Mouse (Mus musculus) T-cell, adult 66 days (primary cell): ENCODE data around the gene Usp32. TPM values are rescaled to one million over a fixed set of nuclear protein-coding genes. Genes with fewer than 3 reads are reported as not detected.

Experiments used
- total RNA-seq, 2 experiments: library from RNA; stranded (reverse); gene quantifications; 3 replicates in 1 of 2; 4 replicates in 1 of 2; pipeline ENCODE4 v1.2.4; 2023

Usp32 gene
- 10 to 100 TPM; 31.3 to 44.5 TPM for total RNA-seq

DNA sequence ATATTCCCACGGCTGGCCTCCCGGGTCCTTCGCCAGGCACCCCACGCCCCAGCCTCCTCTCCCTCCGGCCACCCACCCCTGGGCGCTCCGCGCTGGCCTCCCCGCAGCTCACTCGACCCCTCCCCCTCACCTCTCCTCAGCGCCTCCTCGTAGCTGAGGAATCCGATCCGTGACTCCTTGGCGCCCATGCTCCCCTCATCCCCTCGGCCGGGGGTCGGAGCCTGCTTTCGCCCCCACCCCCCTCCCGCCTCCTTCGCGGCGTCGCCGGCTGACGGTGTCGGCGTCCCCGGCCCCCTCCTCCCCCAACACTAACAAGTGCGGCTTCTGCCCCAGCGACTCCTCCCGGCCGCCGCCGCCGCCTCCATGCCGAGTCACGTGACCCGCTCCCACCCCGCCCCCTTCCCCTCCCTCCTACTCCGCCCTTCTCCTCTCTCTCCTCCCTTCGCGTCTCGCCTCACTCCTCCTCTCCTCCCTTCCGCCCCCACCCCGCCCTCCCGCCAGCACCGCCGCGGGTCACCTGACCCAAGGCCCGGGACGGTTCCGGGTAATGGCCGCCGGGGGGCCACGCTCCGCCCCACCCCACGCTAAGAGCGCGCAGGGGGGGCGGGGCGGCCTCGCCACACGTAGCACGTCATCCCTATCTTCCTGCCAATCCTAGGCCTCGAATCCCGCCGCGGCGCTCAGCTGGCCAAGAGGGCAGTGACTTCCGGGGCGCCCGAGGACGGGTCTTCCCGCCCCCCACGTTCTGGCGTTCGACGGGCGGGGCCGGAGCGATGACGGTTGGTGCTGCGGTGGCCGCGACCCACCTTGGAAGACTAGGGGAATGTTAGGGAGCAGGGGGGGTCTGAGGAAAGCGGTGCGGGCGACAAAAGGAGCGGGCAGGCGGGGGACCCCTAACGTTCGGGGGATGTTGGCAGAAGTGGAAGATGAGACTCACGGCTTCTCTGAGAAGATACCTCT is at the start of gene Usp32:
Gene Usp32, minus strand, starts transcription at position 581 of the 960 bp plus-strand sequence.

GRCm38 (mm10) chr11:85170058-85170740 is 30.2 kb upstream of the Usp32 start, which contains the start of gene 1700125H20Rik:
1700125H20Rik (plus strand) TSS chr11:85170404.

GRCm38 (mm10) chr11:84957591-84958270 is 182.2 kb downstream of the Usp32 start, which contains the start of gene Car4:
Car4 (plus strand) TSS chr11:84957786.

Other genes starting within 250 kb of the Usp32 start
- 10 to 100 TPM; 34.3 to 37.8 TPM for gene Znhit3, start 223.8 kb downstream of the Usp32 start, total RNA-seq
- not detected for gene Car4, start 182.4 kb downstream of the Usp32 start, total RNA-seq
- gene 1700125H20Rik, start 30.2 kb upstream of the Usp32 start, total RNA-seq, result not detected
- gene Appbp2, start 95.0 kb upstream of the Usp32 start, total RNA-seq, result 10 to 100 TPM; 24.7 to 26.3 TPM
- 10 to 100 TPM; 25.9 to 28.4 TPM for gene Ppm1d, start 171.1 kb upstream of the Usp32 start, total RNA-seq
- gene Bcas3, start 213.0 kb upstream of the Usp32 start, total RNA-seq, result 10 to 100 TPM; 57.9 to 58.3 TPM